Mouse (Mus musculus) hindbrain, embryonic 16.5 days (tissue): ENCODE data around the gene Plekhg4. TPM values are rescaled to one million over a fixed set of nuclear protein-coding genes. Genes with fewer than 3 reads are reported as not detected.

Experiments
- ATAC-seq: fragments of 200-750 bp; cut with Nextera tagmentation; 2 replicates; pipeline ENCODE4 v1.8.0; 2017; ENCODE audit warnings: moderate TSS enrichment, moderate library complexity
- H3K27ac ChIP-seq: fragments of 300-500 bp; sonication (generic); 2 replicates; pipeline ENCODE4 v1.5.1; 2014; ENCODE audit warnings: low read depth, mild to moderate bottlenecking, control low read depth, low read length, moderate library complexity
- H3K27me3 ChIP-seq: fragments of 300-500 bp; sonication (generic); replicated peaks from 2 replicates; pipeline ENCODE4 v1.6.1; 2014; ENCODE audit warnings: low read length; ENCODE audit not compliant: control insufficient read depth, insufficient read depth
- H3K36me3 ChIP-seq: fragments of 300-500 bp; sonication (generic); 2 replicates; pipeline ENCODE4 v1.6.1; 2014; ENCODE audit warnings: mild to moderate bottlenecking, low read length, moderate library complexity, mixed read lengths; ENCODE audit not compliant: control insufficient read depth, insufficient read depth
- H3K4me1 ChIP-seq: fragments of 300-500 bp; sonication (generic); 2 replicates; pipeline ENCODE4 v1.6.1; 2014; ENCODE audit warnings: low read depth, low read length; ENCODE audit not compliant: control insufficient read depth, insufficient read depth
- H3K4me2 ChIP-seq: fragments of 300-500 bp; sonication (generic); 2 replicates; pipeline ENCODE4 v1.6.1; 2014; ENCODE audit warnings: mild to moderate bottlenecking, low read length, control low read depth, moderate library complexity
- H3K4me3 ChIP-seq: fragments of 300-500 bp; sonication (generic); 2 replicates; pipeline ENCODE4 v1.5.1; 2014; ENCODE audit warnings: mild to moderate bottlenecking, low read length, control low read depth, moderate library complexity
- H3K9ac ChIP-seq: fragments of 300-500 bp; sonication (generic); 2 replicates; pipeline ENCODE4 v1.6.1; 2014; ENCODE audit warnings: low read depth, mild to moderate bottlenecking, control low read depth, low read length, moderate library complexity
- H3K9me3 ChIP-seq: fragments of 300-500 bp; sonication (generic); 2 replicates; pipeline ENCODE4 v1.6.1; 2014; ENCODE audit warnings: mild to moderate bottlenecking, low read length, moderate library complexity; ENCODE audit not compliant: control insufficient read depth
- WGBS: fragments of 180-500 bp; shearing (Covaris S2); extraction: QIAGEN DNeasy Blood & Tissue Kit; methylation state at CpG from one replicate; pipeline ENCODE4 v1.1.7; 2014; 5-methylcytosine and 5-hydroxymethylcytosine counted together
- polyA plus RNA-seq: library from polyadenylated mRNA; unstranded; fragments of >200 nt; fragmentation: Nextera tagmentation; extraction: Ambion mirVana; gene quantifications from 2 replicates; pipeline ENCODE4 v1.2.1, GENCODE M21; 2015

Plekhg4 gene
- 1.8 and 2.1 TPM in 2 replicates for polyA plus RNA-seq

GRCm38 (mm10) chr8:105373032-105373431, at the start of gene Plekhg4:
Plekhg4 (plus strand) TSS chr8:105373274.
- Histone ChIP-seq H3K9me3 (no peaks in the 10 kb centered on the region), H3K4me3 (no peak within 1 kb of the TSS), H3K4me2 (no peak within 1 kb of the TSS), H3K27ac (no peak within 1 kb of the TSS), H3K36me3 (no peaks in the 10 kb centered on the region; the same call in 1 of the 2 replicates), H3K27me3 (no peaks in the 10 kb centered on the region), H3K9ac (no peak within 1 kb of the TSS), H3K4me1 (no peaks in the 10 kb centered on the region)
- 51% methylated on average over 2 of the region's 2 CpGs for WGBS
- ATAC-seq, result no peak

GRCm38 (mm10) chr8:105325641-105326093, 47.4 kb upstream of the Plekhg4 start:
- H3K36me3 ChIP-seq, result peaks cover 20% of the 10 kb centered on the region
- peak; percentile 67 for ATAC-seq
- peak overlapping the region; percentile 70 for H3K4me3 ChIP-seq
- H3K9me3 ChIP-seq, result no peaks in the 10 kb centered on the region
- peak overlapping the region; percentile 86 for H3K9ac ChIP-seq
- no peaks in the 10 kb centered on the region for H3K27me3 ChIP-seq
- H3K27ac ChIP-seq, result peak overlapping the region; percentile 77; the same call in 1 of the 2 replicates
- peaks cover 20% of the 10 kb centered on the region for H3K4me1 ChIP-seq
- WGBS, result 2% methylated on average over 12 of the region's 12 CpGs
- H3K4me2 ChIP-seq, result peak overlapping the region; percentile 64

DNA sequence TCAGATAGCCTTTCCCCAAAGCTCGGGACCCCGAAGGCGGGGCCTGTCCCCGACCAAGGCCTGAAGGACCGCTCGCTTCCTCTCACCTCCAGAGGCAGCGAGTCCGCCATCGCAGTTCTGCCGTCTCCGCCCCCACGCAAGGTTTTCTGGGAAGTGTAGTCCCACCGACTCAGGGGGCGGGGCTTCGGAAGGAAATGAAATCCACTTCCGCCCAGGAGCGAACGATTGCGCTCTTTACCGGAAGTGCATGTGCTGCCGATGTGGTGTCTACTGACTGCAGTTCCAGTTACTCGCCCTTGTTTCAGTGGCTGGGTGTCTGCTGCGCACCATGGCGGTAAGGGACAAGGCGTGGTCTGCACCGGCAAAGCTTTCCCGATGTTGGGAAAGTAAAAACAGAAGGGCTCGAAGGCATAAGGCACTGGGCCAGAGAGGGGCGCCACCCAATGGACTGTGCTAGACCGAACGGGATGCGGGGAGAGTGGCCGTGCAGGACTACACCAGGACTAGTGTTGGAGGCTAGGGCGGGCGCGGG, 46.9 kb upstream of the Plekhg4 start, which contains the start of the genes Lrrc29 and Tmem208:
TSS of gene Lrrc29 (minus strand) at position 138 of the 532 bp plus-strand sequence.
TSS of gene Tmem208 (plus strand) at position 214 of the 532 bp plus-strand sequence.
- peak within 1 kb of the TSS; percentile 86 for H3K9ac ChIP-seq
- WGBS, result 0% methylated on average over 36 of the region's 36 CpGs
- no peaks in the 10 kb centered on the region for H3K27me3 ChIP-seq
- peak within 1 kb of the TSS; percentile 70 for H3K4me3 ChIP-seq
- H3K27ac ChIP-seq, result peak within 1 kb of the TSS; percentile 77
- peak within 1 kb of the TSS; percentile 71 for H3K4me2 ChIP-seq
- peaks cover 20% of the 10 kb centered on the region for H3K36me3 ChIP-seq
- no peaks in the 10 kb centered on the region for H3K9me3 ChIP-seq
- peak; percentile 92 for ATAC-seq
- peaks cover 20% of the 10 kb centered on the region for H3K4me1 ChIP-seq

DNA sequence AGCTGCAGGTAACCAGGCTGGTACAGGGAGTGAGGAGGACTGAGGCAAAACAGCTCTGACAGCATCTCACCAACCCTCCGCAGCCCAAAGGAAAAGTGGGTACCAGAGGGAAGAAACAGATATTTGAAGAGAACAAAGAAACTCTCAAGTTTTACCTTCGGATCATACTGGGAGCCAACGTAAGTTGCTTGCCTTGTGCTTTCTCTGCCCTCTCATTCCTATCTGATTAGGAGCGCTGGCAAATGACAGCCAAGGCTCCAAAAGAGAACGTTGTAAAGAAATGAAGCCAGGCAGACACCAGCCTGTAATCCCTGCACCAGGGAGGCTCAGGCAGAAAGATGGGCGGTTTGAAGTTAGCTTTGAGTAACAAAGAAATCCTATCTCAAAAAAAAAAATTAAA, 46.1 kb upstream of the Plekhg4 start:
- Histone ChIP-seq H3K27me3 (no peaks in the 10 kb centered on the region), H3K9ac (peak overlapping the region; percentile 86), H3K27ac (0 out of 2 replicates have a peak overlapping the region, but pooled peaks have one; percentile 13), H3K9me3 (no peaks in the 10 kb centered on the region), H3K4me1 (peaks cover 20% of the 10 kb centered on the region), H3K36me3 (peaks cover 26% of the 10 kb centered on the region), H3K4me3 (peak overlapping the region; percentile 70), H3K4me2 (peak overlapping the region; percentile 71)
- WGBS, result 48% methylated on average over 6 of the region's 6 CpGs
- no peak for ATAC-seq

- H3K9me3 ChIP-seq, result no peaks in the 10 kb centered on the region
Observed at GRCm38 (mm10) chr8:105330325-105330724, 42.7 kb upstream of the Plekhg4 start.

DNA sequence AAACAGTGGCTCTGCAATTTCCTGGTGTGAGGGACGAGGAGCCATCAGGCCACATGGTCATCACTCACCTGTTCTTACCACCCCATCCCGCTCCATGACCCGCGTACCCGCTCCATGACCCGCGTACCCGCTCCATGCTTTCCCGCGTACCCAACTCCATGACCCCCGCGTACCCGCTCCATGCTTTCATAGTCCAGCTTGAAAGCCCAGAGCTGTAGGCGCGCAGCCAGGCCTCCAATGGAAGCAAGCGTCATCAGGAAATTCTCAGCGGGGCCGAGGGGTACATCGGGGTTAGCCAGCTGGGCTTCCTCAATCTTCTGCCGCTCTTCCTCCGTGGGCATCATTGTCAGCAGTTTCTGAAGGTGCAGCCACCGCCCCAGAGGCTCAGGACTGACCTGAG, 41.6 kb upstream of the Plekhg4 start:
- Histone ChIP-seq H3K9me3 (no peaks in the 10 kb centered on the region), H3K27me3 (no peaks in the 10 kb centered on the region), H3K4me2 (no peak overlapping the region), H3K4me3 (no peak overlapping the region), H3K36me3 (peaks cover 22% of the 10 kb centered on the region), H3K4me1 (peaks cover 9% of the 10 kb centered on the region), H3K9ac (no peak overlapping the region), H3K27ac (no peak overlapping the region)
- 97% methylated on average over 22 of the region's 22 CpGs for WGBS
- ATAC-seq, result no peak

More at GRCm38 (mm10) chr8:105330325-105330724, 42.7 kb upstream of the Plekhg4 start:
- WGBS, result 94% methylated on average over 12 of the region's 12 CpGs
- Histone ChIP-seq H3K9ac (no peak overlapping the region), H3K27ac (no peak overlapping the region), H3K4me1 (peaks cover 10% of the 10 kb centered on the region), H3K4me3 (no peak overlapping the region), H3K27me3 (no peaks in the 10 kb centered on the region), H3K36me3 (peaks cover 22% of the 10 kb centered on the region), H3K4me2 (no peak overlapping the region)
- ATAC-seq, result no peak

- no peak overlapping the region for H3K4me3 ChIP-seq
- no peak overlapping the region for H3K4me2 ChIP-seq
- no peak overlapping the region for H3K9ac ChIP-seq
- H3K36me3 ChIP-seq, result peaks cover 22% of the 10 kb centered on the region
- H3K27ac ChIP-seq, result no peak overlapping the region
- H3K9me3 ChIP-seq, result no peaks in the 10 kb centered on the region
- WGBS, result 98% methylated on average over 9 of the region's 9 CpGs
- peaks cover 7% of the 10 kb centered on the region for H3K4me1 ChIP-seq
- H3K27me3 ChIP-seq, result no peaks in the 10 kb centered on the region
- ATAC-seq, result no peak
Observed at GRCm38 (mm10) chr8:105331931-105332330, 41.1 kb upstream of the Plekhg4 start.

- Histone ChIP-seq H3K4me3 (no peak overlapping the region), H3K9ac (no peak overlapping the region), H3K36me3 (peaks cover 22% of the 10 kb centered on the region), H3K4me1 (peaks cover under 1% of the 10 kb centered on the region), H3K9me3 (no peaks in the 10 kb centered on the region), H3K27me3 (no peaks in the 10 kb centered on the region), H3K27ac (no peak overlapping the region), H3K4me2 (no peak overlapping the region)
- 72% methylated on average over 2 of the region's 2 CpGs for WGBS
- no peak for ATAC-seq
Observed at GRCm38 (mm10) chr8:105332523-105332922, 40.6 kb upstream of the Plekhg4 start.

GRCm38 (mm10) chr8:105336373-105337130, 36.5 kb upstream of the Plekhg4 start:
- no peak overlapping the region for H3K9ac ChIP-seq
- 55% methylated on average over 32 of the region's 32 CpGs for WGBS
- peak; percentile 30 for ATAC-seq
- H3K4me1 ChIP-seq, result no peaks in the 10 kb centered on the region
- H3K9me3 ChIP-seq, result no peaks in the 10 kb centered on the region
- peak overlapping the region; percentile 22; the same call in 1 of the 2 replicates for H3K4me2 ChIP-seq
- H3K27me3 ChIP-seq, result no peaks in the 10 kb centered on the region
- 0 out of 2 replicates have a peak, but pooled peaks cover 3% of the 10 kb centered on the region for H3K36me3 ChIP-seq
- H3K27ac ChIP-seq, result no peak overlapping the region
- peak overlapping the region; percentile 13; the same call in 1 of the 2 replicates for H3K4me3 ChIP-seq
